Mouse (Mus musculus): ENCODE results near the gene Ftl1-ps1. TPM values are rescaled to one million over a fixed set of nuclear protein-coding genes. Genes with fewer than 3 reads are reported as not detected.

Ftl1-ps1 gene
- 587 and 595 TPM in 2 replicates for total RNA-seq (2021)
- long read RNA-seq, experiment 1, transcript Ftl1-ps1-202 (1 exons, 938 nt) = major isoform, 907 of 908 reads
- long read RNA-seq, experiment 1, partial matches to known transcripts = 1 of 908 reads
- long read RNA-seq, experiment 1, other reads (novel, unspliced or antisense) = 0 of 908 reads
- long read RNA-seq, experiment 2, transcript Ftl1-ps1-202 (1 exons, 938 nt) = major isoform, 858 of 861 reads
- long read RNA-seq, experiment 2, partial matches to known transcripts = 1 of 861 reads
- long read RNA-seq, experiment 2, other reads (novel, unspliced or antisense) = 2 of 861 reads

- DNase-seq = peak; percentile 77
These were observed at the start of gene Ftl1-ps1 for GRCm38 (mm10) chr13:74399298-74399839. Gene Ftl1-ps1, plus strand, starts transcription at chr13:74399694.

GRCm38 (mm10) chr13:74350435-74350906, 49.0 kb upstream of the Ftl1-ps1 start:
- no peak for DNase-seq

- no peak for DNase-seq
These were observed 43.0 kb upstream of the Ftl1-ps1 start for GRCm38 (mm10) chr13:74356491-74356890.

GRCm38 (mm10) chr13:74362218-74362617, 37.3 kb upstream of the Ftl1-ps1 start:
- no peak for DNase-seq

- DNase-seq = no peak
These were observed 36.2 kb upstream of the Ftl1-ps1 start for GRCm38 (mm10) chr13:74363176-74363858.

GRCm38 (mm10) chr13:74363859-74364235, 35.6 kb upstream of the Ftl1-ps1 start, which contains the start of gene Lrrc14b:
Gene Lrrc14b, minus strand, starts transcription at chr13:74364005.
- peak; percentile 60 for DNase-seq

- peak; percentile 7 for DNase-seq
These were observed 17.8 kb upstream of the Ftl1-ps1 start for GRCm38 (mm10) chr13:74381533-74382276.

GRCm38 (mm10) chr13:74382289-74382688, 17.2 kb upstream of the Ftl1-ps1 start:
- DNase-seq = no peak

- DNase-seq = no peak
These were observed 9.8 kb upstream of the Ftl1-ps1 start for GRCm38 (mm10) chr13:74389730-74390129.

- DNase-seq = peak; percentile 86
These were observed 9.0 kb upstream of the Ftl1-ps1 start, which contains the start of gene Zfp72 for GRCm38 (mm10) chr13:74390371-74390990. Gene Zfp72, minus strand, starts transcription at chr13:74390836.

GRCm38 (mm10) chr13:74391156-74391555, 8.3 kb upstream of the Ftl1-ps1 start:
- DNase-seq = no peak

- no peak for DNase-seq
These were observed 40.4 kb downstream of the Ftl1-ps1 start for GRCm38 (mm10) chr13:74439895-74440294.

Small RNA genes lying within 50 kb of the gene (microRNA-seq; reads per million reads assigned to microRNA genes)
- 0 reads per million in 2 experiments for gene Mir692-3

Other genes with a start within 250 kb of the Ftl1-ps1 start
- 50.4 and 51.5 TPM in 2 replicates for gene Exoc3, start 191.0 kb upstream of the Ftl1-ps1 start, total RNA-seq (2021)
- 0.70 and 1.2 TPM in 2 replicates for gene Ahrr, start 107.4 kb upstream of the Ftl1-ps1 start, total RNA-seq (2021)
- gene Pdcd6, start 82.1 kb upstream of the Ftl1-ps1 start, total RNA-seq (2021) = 127 and 129 TPM in 2 replicates
- gene Sdha, start 49.4 kb upstream of the Ftl1-ps1 start, total RNA-seq (2021) = 906 and 913 TPM in 2 replicates
- 51.2 and 51.6 TPM in 2 replicates for gene Ccdc127, start 49.4 kb upstream of the Ftl1-ps1 start, total RNA-seq (2021)
- gene Lrrc14b, start 35.7 kb upstream of the Ftl1-ps1 start, total RNA-seq (2021) = 0.15 and 0.19 TPM in 2 replicates
- 3.4 and 3.7 TPM in 2 replicates for gene Zfp72, start 8.9 kb upstream of the Ftl1-ps1 start, total RNA-seq (2021)
- 8.6 and 11.6 TPM in 2 replicates for gene Zfp825, start 94.3 kb downstream of the Ftl1-ps1 start, total RNA-seq (2021)
- gene Erap1, start 239.9 kb downstream of the Ftl1-ps1 start, total RNA-seq (2021) = 57.4 and 60.3 TPM in 2 replicates